In the genomic region with DNA sequence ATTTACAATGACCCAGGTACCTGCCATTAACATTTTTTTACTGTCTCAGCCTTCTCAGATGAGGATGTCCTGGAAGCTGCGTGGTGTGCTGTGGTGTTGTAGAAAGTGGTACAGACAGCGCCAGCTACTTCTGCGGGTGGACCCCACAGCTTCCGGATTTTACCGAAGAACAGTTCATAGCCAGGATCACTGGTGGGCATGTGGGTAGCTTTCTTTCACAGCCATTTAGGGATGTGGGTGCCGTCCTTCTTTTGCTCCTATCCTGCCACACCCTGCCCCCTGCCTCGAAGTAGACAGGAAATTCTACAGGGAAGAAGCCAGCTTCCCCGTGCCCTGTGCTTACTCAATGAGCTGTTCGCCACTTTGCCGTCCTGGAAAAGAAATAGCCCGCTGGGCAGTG, we compare ENCODE assay signal across 23 mouse cellular contexts. TPM values are rescaled to one million over a fixed set of nuclear protein-coding genes. Genes with fewer than 3 reads are reported as not detected.
DNase-seq lines count a peak whose midpoint lies in the region; ATAC-seq and TF ChIP-seq lines count a peak whose summit lies in the region.
"Had no signal": no experiment of that assay in that cellular context is flagged by ENCODE, and none has a peak within 500 bp of the region (broad histone marks: within the 10 kb centered on the region; RNA-seq: fewer than 3 reads in every experiment).

No protein-coding gene starts in this region.

- TF ChIP-seq CTCF in E14TG2a.4 (conservative IDR thresholded peaks at IDR 0.05; ENCODE audit: low read length), result no peak

- H3K4me3 ChIP-seq in E14TG2a.4 (replicated peaks; ENCODE audit: low read length), result peak overlapping the region; percentile 45
- H3K4me3 ChIP-seq: embryonic facial prominence, embryonic 10.5 days; embryonic facial prominence, embryonic 12.5 days; forebrain, embryonic 13.5 days; forebrain, embryonic 15.5 days had no signal

- no peaks in the 10 kb centered on the region for H3K36me3 ChIP-seq in E14TG2a.4 (ENCODE audit: insufficient read depth, low read length)
- H3K36me3 ChIP-seq: embryonic facial prominence, embryonic 10.5 days; embryonic facial prominence, embryonic 12.5 days; forebrain, embryonic 15.5 days; G1E had no signal

- H3K4me1 ChIP-seq in E14TG2a.4 (replicated peaks; ENCODE audit: low read depth, low read length), result peaks cover 57% of the 10 kb centered on the region

- peaks cover 13% of the 10 kb centered on the region for H3K9me3 ChIP-seq in E14TG2a.4 (ENCODE audit: low read length)
- H3K9me3 ChIP-seq: forebrain, embryonic 15.5 days had no signal

- no peaks in the 10 kb centered on the region for H3K27me3 ChIP-seq in E14TG2a.4 (ENCODE audit: insufficient read depth, low read length)
- H3K27me3 ChIP-seq: embryonic facial prominence, embryonic 12.5 days; forebrain, embryonic 13.5 days; forebrain, embryonic 15.5 days had no signal

- ATAC-seq in common myeloid progenitor, adult 5-6 weeks (replicated peaks; ENCODE audit: low read depth, poor library complexity, severe bottlenecking), result peak; percentile 63
- ATAC-seq in megakaryocyte progenitor cell, adult 5-6 weeks (replicated peaks; ENCODE audit: poor library complexity), result 0 out of 2 replicates have a peak, but pooled peaks have one; percentile 11
- ATAC-seq: activated CD4-positive, CD25-positive, alpha-beta regulatory T cell, adult 4 months; CD4-positive, CD25-positive, alpha-beta regulatory T cell, adult 4 months; forebrain, embryonic 13.5 days; forebrain, embryonic 15.5 days; forebrain, postnatal 0 days; Patski had no signal

- DNase-seq in ovary, postnatal 14 days (ENCODE audit: low spot score), result no peak
- DNase-seq in cerebellum, postnatal 25 days, result no peak
- DNase-seq: adrenal gland, adult 8-10 months; adrenal gland, postnatal 14 days; adrenal gland, postnatal 36 days; cerebellum, adult 11-12 months; cerebellum, adult 2 months; cerebellum, adult 9-10 months; cerebellum, postnatal 10 days; cerebellum, postnatal 36 days; forebrain, postnatal 0 days had no signal

RNA-seq across cellular contexts. Expression of a gene that starts 11.7 kb away (rescaled TPM):
- 0.18 TPM in 1 of 2 replicates, not detected in the other for total RNA-seq in common myeloid progenitor, adult 5-6 weeks (2017)
- 0.47 and 0.88 TPM in 2 replicates for total RNA-seq in megakaryocyte progenitor cell, adult 5-6 weeks (2015)
- 0.04 TPM in 1 of 2 replicates, not detected in the other for total RNA-seq in megakaryocyte progenitor cell, adult 5-6 weeks (2017)
- total RNA-seq: CH12.LX had no signal
